Mouse (Mus musculus) brain, embryonic 14.5 days (tissue): ENCODE data around the gene Ccdc167.

ENCODE experiments used
- CTCF ChIP-seq: fragments of 200-500 bp; IDR thresholded peaks from 2 replicates; pipeline ENCODE4 v1.5.1; 2012; ENCODE audit warnings: inconsistent platforms, mild to moderate bottlenecking, moderate library complexity, borderline replicate concordance; ENCODE audit not compliant: insufficient read depth, insufficient read length; ENCODE audit errors: extremely low read depth
- POLR2A ChIP-seq: fragments of 200-500 bp; IDR thresholded peaks from 2 replicates; pipeline ENCODE4 v1.6.1; 2012; ENCODE audit warnings: mild to moderate bottlenecking, inconsistent platforms, borderline replicate concordance; ENCODE audit not compliant: poor library complexity, insufficient read depth, insufficient read length, severe bottlenecking; ENCODE audit errors: extremely low read depth

GRCm38 (mm10) chr17:29637895-29638294, 78.9 kb downstream of the Ccdc167 start:
- no peak for TF ChIP-seq CTCF
- no peak for TF ChIP-seq POLR2A
